Mouse (Mus musculus) urinary bladder, adult 2 months (tissue): ENCODE measurements around the gene Gm20708. TPM values are rescaled to one million over a fixed set of nuclear protein-coding genes. Genes with fewer than 3 reads are reported as not detected.
A peak's percentile ranks its signal among the peaks of the same experiment; 100 is the strongest.
"Not testable (repeated sequence)": the region's sequence is repeated elsewhere in the genome, so short reads cannot be mapped to it uniquely, and the experiment has no call there.

Experiments
- DNase-seq: peaks from one replicate; pipeline ENCODE4 v3.0.0; 2022; ENCODE audit warnings: low spot score
- polyA plus RNA-seq: library from polyadenylated mRNA; depleted of rRNA; stranded (reverse); fragments of >200 nt; gene quantifications from 2 replicates; pipeline ENCODE4 v1.2.3, GENCODE M21; 2012

The Gm20708 gene
- polyA plus RNA-seq, 1 experiment = not detected

DNA sequence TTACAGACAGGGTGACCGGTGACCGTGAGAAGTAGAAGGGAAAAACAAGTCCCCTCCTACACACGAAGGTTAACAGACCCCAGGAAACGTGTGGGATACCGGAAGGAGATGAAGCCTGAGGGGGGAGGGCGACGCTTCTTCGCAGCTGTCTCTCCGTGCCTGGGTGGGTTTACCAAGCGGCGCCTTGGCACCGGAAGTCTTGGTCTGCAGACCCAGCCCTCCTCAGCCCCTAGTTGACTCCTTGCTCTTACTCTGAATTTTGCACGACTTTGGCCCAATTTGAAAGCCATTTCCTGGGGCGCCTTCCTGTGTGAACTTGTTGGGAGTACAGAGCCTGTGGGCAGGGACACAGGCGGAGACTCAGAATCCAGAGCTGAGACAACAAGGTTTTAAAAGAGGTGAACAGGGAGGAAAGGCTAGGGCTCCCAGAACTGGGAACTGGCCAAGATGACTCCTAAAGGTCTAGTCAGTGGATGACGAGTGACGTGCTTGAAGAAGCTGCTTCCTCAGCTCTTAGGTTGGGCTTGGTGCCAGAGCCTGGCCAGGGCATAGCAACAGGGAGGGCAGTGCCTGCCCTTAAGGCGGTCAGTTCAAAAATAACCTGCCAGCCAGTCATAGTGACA is 28.2 kb upstream of the Gm20708 start:
- peak; percentile 48 for DNase-seq

DNA sequence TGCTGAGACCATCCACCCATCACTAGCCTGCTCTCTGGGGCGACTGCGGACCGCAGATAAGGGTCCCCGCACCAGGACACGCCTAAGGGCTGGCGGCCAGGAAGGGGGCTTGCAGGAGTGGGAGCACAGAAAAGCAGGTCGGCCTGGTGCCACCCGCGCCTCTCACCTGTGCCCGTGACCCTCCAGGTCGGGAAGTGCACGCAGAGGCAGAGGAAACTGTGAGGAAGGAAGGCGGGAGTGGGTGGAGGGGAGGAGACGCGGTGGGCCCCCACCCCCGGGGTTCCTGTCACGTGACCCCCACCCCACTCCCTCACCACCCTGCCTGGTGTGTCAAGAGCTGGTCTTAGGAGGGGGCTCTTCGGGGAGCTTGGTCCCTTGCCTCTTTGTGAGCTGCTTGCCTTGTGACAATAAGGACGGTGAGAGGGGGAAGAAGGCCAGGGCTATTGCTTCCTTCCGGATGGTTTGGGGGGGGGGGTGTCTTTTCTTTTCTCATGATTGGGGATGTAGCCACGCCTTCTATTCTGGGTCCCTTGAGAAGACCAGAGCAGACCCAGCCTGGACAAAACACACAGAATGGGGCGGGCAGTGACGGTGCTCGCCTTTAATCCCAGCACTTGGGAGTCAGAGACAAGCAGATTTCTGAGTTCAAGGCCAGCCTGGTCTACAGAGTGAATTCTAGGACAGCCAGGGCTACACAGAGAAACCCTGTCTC is 27.3 kb upstream of the Gm20708 start, which contains the start of the genes Tmc8 and Tmc6:
TSS of gene Tmc8 (plus strand) at position 84 of the 712 bp plus-strand sequence.
TSS of gene Tmc6 (minus strand) at position 206 of the 712 bp plus-strand sequence.
- no peak for DNase-seq

- DNase-seq = no peak
Measured at GRCm38 (mm10) chr11:117782705-117783034, 26.8 kb upstream of the Gm20708 start.

DNA sequence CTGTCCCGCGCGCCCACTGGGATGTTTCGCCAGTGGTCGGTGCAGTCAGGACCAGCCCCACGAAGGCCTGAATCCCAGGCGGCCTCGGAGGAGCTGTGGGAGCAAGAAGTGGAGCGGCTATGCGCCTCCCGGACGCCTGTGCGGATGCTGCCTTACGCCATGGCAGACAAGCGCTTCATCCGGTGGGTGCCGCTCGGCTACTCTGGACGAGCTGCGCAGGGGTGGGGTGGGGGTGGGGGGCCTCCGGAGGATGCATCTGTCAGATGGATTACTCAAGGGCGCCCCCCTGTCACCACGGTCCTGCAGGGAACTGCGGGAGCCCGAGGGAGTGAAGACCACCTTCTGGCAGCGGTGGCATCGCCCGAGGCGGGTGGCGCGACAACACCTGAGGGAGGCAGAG is 26.4 kb upstream of the Gm20708 start:
- DNase-seq = no peak

GRCm38 (mm10) chr11:117783683-117784309 is 25.7 kb upstream of the Gm20708 start:
- no peak for DNase-seq

DNA sequence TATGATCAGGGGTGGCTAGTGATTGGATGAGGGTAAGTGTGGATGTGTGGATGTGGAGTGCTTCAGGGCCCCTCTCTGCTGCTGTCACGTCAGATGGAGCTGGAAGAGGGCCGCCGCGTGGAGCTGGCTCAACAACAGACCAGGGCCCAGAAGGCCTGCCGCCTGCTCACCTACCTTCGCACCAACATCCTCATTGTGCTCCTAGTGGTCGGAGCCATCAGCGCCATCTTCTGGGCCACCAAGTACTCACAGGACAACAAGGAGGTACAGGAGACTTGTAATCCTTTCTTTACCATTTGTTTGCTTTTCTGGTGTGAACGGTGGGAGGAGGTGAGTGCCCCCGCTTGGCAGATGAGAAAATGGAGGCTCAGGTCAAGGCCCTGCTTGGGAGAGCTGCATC is 23.2 kb upstream of the Gm20708 start:
- no peak for DNase-seq

DNA sequence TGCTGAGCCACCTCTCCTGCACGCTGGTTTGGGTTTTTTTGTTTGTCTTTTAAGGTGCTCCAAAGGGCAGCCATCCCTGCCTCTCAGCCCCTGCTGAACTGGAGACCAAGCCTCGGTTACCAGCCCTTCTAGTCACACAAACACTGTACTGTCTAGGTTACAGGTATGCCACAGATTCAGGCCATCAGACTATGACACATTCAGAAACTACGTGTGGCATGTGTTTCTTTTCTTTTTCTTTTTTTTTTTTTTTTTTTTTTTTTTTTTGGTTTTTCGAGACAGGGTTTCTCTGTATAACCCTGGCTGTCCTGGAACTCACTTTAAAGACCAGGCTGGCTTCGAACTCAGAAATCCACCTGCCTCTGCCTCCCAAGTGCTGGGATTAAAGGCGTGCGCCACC is 21.0 kb upstream of the Gm20708 start:
- DNase-seq = not testable (repeated sequence)

- DNase-seq = peak; percentile 67
Measured at GRCm38 (mm10) chr11:117790286-117790685, 19.2 kb upstream of the Gm20708 start.

DNA sequence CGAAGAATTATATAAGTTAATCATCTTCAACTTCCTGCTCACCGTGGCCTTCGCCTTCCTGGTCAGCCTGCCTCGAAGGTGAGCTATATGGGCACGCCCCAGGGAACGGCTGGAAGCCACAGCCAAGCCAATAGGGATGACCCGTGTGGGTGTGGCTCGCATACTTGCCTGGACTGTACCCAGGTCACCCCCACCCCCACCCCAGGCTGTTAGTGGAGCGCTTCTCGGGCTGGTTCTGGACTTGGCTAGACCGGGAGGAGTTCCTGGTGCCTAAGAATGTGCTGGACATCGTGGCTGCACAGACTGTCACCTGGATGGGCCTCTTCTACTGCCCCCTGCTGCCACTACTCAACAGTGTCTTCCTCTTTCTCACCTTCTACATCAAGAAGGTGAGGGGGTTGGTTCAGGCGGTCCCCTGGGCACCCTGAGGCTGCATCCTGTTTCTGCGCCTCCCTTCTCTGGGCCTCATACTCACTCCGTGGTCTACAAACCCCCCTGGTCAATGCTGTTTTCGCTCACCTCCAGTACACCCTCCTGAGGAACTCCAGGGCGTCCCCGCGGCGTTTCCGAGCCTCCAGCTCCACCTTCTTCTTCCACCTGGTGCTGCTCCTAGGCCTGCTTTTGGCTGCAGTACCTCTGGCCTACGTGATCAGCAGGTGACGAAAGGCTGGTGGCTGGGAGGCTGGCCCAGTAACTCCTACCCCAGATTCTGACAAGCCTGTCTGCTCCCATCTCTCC is 18.6 kb upstream of the Gm20708 start:
- DNase-seq = no peak

DNA sequence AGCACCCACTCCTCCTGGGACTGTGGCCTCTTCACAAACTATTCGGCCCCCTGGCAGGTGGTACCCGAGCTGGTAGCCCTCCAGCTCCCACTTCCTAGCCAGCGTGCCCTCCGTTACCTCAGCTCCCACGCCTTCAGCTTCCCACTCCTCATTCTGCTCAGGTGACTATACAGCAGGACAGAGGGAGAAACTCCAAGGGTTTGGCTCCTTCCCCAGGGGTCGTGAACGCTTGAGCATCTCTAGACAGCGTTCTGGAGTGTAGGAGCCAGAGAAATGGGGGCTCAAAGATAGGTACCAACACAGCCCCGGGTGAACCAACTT is 18.1 kb upstream of the Gm20708 start:
- no peak for DNase-seq

DNA sequence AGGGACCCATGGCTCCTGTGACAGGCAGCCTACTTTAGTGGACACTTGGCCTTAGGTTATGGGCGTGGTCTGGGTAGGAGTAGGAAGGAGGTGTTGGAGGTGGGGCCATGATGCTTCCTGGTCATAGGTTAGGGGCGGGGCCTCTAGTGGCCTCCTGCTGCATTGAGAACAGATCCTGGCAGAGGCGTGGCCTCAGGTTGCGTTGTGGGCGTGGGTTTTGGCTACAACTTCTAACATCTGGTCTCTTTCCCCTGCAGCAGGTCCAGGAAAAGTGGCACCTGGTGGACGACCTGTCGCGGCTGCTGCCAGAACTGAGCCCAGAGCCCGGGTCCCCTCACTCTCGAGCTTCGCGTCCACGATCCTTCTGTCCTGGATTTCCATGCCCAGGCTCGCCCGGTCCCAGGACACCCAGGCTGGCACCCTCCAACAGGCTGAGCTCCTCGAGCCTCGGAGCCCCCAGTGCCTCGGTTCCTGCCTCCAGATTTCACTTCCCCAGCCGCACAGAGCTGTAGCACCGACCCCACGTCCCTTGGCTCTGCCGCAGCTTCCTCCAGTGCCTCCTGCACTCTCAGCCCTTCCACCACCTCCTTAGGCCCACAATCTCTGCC is 17.1 kb upstream of the Gm20708 start:
- DNase-seq = no peak

DNA sequence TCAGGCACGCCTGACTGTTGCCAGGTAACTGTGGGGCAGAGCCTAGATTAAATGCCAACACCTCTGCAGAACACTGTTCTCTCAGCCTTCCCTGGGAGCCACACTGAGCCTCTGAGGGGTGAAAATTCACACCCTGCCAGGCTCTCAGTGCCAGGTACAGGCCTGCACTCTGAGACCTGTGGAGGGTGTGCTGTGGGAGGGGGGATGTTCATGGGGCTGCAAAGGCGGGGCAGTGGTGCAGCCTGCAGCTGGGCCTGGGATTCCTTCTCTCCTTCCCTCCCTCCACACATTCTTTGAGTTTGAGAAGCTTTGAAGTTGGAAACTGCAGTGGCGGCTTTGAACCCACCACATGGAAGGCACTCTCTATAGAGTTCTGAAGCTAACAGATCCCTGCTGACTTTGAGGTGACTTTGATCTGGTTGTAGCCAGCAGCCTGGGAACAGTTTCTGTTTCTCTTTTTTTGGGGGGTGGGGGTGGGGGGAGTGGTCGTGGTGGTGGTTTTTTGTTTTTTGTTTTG is 15.4 kb upstream of the Gm20708 start:
- DNase-seq = no peak

DNA sequence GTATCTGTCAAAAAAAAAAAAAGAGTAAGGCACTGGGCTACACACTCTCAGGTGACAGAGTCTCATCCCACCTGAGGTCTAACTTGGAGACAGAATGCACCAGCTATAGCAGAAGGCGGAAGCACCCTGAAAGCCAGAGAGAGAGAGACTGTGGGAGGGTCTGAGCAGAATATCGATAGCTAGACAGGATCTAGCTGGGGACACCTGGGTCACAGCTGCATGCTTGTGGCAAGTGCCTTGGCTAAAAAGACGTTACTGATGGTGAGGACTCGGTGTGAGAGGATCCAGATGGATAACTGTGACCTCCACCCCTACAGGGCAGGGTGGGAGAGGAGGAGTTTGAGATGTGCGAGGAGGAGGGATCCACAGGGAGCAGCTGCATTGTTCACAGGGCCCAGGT is 12.5 kb upstream of the Gm20708 start:
- no peak for DNase-seq

GRCm38 (mm10) chr11:117797511-117798159 is 11.8 kb upstream of the Gm20708 start, which contains the start of gene 6030468B19Rik:
Gene 6030468B19Rik (plus strand): TSS chr11:117797660.
- DNase-seq = no peak

DNA sequence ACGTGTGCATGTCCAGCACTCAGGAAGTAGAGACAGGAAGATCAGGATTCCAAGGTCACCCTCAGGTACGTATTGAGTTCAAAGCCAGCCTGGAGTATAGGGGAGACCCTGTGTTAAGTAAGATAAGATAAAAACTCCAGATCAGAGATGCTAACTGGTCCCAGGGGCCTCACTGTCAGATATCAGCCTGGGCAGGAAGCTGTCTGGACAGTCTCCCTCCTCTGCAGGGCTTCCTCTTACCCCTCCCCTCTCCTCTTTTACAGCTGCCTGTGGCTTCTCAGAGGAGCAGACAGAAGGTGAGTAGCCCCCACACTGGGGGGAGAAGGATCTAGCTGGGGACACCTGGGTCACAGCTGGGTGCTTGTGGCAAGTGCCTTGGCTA is 11.3 kb upstream of the Gm20708 start:
- no peak for DNase-seq

- no peak for DNase-seq
Measured at GRCm38 (mm10) chr11:117799174-117799573, 10.3 kb upstream of the Gm20708 start.

GRCm38 (mm10) chr11:117800038-117800437 is 9.4 kb upstream of the Gm20708 start:
- no peak for DNase-seq

GRCm38 (mm10) chr11:117801650-117802049 is 7.8 kb upstream of the Gm20708 start:
- no peak for DNase-seq

- no peak for DNase-seq
Measured at GRCm38 (mm10) chr11:117803166-117803688, 6.2 kb upstream of the Gm20708 start.

- DNase-seq = no peak
Measured at GRCm38 (mm10) chr11:117806781-117807180, 2.7 kb upstream of the Gm20708 start.
